Mouse (Mus musculus) skeletal muscle tissue, postnatal 0 days (tissue): ENCODE results near the gene Olfr1033. TPM values are rescaled to one million over a fixed set of nuclear protein-coding genes. Genes with fewer than 3 reads are reported as not detected.

Source experiments
- polyA plus RNA-seq: library from polyadenylated mRNA; unstranded; fragments of >200 nt; fragmentation: Nextera tagmentation; extraction: Ambion mirVana; gene quantifications from 2 replicates; pipeline ENCODE4 v1.2.1, GENCODE M21; 2015

Olfr1033 gene
- polyA plus RNA-seq = 0.53 and 2.5 TPM in 2 replicates

DNA sequence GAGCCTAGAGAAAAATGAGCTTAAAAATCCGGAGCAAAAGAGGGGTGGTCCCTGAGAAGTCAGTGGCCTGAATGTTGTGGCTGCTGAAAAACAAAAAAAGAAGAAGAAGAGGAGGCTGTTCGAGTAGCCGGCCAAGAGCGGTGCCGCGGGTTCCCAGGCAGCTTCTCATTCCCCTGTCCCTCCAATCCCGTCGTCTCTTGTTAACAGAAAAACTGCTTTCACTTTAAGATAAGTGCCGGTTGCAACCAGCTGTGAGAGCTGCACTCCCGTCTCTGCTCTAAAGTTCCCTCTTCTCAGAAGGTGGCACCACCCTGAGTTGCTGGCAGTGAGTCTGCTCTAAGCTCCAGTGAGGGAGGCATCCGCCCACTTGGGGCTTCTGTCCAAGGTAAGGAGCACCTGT, at the start of gene Olfr1033:
Gene Olfr1033, plus strand, starts transcription at position 228 of the 400 bp plus-strand sequence.

DNA sequence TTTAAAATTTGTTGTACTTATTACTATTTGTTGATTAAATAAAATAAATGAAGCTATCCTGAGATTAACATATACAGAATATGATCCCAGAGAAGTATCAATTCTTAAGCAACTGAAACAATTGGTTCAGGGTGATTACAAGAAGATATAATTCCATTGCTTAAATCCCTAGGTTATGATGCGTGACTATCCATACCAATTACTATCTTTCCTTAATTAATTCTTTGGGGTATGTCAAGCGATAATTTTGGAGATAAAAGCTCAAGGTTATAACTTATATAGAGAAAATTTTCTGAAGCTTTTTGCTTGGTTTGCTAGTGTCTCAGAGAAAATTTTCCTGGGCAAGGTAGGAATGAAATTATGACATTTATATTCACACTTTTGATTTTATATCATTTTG, 46.8 kb upstream of the Olfr1033 start, which contains the start of gene Olfr1029:
Gene Olfr1029, plus strand, starts transcription at position 301 of the 400 bp plus-strand sequence.

DNA sequence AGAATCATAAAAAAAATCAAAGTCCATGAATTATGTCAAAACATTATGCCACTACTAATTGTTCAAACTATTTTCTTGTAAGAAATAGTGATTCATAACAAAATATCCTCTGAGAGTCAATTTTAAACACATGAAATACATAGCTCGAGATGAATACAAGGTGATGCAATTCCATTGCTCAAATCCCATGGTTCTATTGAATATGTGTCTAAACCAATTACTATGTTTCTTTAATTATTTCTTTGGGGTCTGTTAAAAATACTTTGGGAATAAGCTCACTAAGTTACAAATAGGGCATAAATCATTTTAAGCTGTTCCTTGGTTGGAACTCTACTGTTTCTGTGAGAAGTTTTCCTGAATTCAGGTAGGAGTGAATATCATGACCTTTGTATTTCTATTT, 41.5 kb upstream of the Olfr1033 start, which contains the start of gene Olfr1030:
Gene Olfr1030, plus strand, starts transcription at position 301 of the 400 bp plus-strand sequence.

DNA sequence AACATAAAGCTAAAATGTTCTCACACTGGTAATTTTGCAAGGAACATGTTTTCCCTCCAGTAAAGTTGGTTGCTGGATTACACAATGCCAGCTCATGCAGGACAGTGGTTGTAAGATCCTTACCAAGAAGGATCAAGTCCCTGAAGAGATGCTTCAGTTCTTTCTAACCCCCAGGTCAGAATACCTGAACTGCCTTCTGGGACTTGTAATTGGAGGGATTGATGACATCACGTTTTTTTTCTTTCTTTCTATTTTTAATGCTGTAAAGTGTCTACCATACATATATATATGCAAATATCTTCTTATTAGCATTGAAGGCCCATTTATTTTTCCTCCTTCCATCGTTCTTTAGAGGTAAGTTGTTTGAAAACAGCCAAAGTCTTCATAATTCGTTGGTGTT, 30.4 kb upstream of the Olfr1033 start, which contains the start of gene Olfr1031:
Gene Olfr1031, plus strand, starts transcription at position 301 of the 400 bp plus-strand sequence.

DNA sequence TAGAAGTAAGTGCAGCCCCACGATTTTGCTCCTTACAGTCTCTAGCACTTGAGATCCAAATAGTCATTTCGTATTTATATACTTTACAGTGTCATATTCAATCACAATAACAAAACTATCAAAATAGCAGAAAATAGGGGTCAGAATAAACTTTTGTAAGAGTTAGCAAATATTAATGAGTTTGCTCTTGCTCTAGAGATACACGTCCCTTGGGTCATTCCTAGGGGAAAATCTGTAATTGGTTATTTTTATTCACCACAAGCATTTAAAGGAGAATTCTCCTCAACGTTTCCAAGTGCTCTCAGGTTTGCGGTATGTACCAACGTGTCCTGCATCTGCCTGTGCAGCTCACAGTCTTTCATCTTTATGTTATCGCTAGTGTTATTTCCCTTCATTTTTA, 15.2 kb upstream of the Olfr1033 start, which contains the start of gene Olfr1032:
Gene Olfr1032, plus strand, starts transcription at position 301 of the 400 bp plus-strand sequence.

DNA sequence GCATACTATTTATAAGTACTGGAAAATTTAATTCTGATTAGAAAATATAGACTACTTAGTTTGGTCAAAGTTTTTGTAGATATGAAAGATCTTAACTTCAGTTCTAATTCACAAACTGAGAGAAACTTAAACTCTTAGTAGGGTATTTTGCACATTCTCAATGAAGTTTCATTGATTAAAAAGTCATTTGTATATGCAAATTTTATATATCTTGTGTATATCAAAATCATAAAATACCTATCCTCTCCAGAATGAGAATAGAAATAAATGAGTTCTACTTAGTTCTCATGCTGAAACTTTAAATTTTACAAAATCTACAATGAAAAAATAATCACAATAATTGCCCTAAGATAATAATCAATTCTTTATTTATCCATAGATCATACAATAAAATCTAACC, 25.1 kb downstream of the Olfr1033 start, which contains the start of gene Olfr1034:
Gene Olfr1034, plus strand, starts transcription at position 301 of the 400 bp plus-strand sequence.

DNA sequence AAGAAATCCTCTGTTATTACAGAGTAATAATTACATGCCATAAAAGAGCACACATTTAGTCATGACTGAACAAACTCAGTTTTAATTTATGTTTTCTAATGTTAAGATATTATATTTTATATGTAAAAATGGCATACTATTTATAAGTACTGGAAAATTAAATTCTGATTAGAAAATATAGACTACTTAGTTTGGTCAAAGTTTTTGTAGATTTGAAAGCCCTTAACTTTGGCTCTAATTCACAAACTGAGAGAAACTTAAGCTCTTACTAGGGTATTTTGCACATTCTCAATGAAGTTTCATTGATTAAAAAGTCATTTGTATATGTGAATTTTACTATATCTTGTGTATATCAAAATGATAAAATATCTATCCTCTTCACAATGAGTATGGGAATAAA, 53.3 kb downstream of the Olfr1033 start, which contains the start of gene Olfr1036:
Gene Olfr1036, plus strand, starts transcription at position 301 of the 400 bp plus-strand sequence.

DNA sequence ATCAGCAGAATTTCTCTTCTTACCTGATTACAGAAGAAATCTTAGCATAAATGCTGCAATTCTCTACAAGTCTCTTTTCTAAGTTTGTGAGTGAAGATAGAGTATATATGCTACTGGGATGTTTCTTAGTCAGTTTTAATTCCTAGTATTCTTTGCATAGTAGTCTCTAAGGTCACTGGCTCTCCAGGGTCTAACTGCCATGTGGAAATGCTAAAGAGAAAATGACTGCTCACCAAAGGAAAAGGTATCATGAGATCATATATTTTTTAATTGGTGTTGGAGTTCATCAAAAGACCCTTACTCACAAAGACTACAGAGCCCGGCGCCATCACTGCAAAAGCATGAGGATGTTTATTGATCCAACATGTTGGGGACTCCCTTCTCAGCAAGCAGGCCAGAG, 66.9 kb downstream of the Olfr1033 start, which contains the start of gene Olfr1037:
Gene Olfr1037, minus strand, starts transcription at position 101 of the 400 bp plus-strand sequence.

Other genes with a start within 250 kb of the Olfr1033 start
- gene Olfr1014, start 247.9 kb upstream of the Olfr1033 start, polyA plus RNA-seq = not detected in 2 replicates
- gene Olfr1015, start 238.6 kb upstream of the Olfr1033 start, polyA plus RNA-seq = not detected in 2 replicates
- gene Olfr1016, start 218.1 kb upstream of the Olfr1033 start, polyA plus RNA-seq = not detected in 2 replicates
- gene Olfr1018, start 202.2 kb upstream of the Olfr1033 start, polyA plus RNA-seq = not detected in 2 replicates
- gene Olfr1019, start 175.2 kb upstream of the Olfr1033 start, polyA plus RNA-seq = not detected in 2 replicates
- gene Olfr1020, start 173.6 kb upstream of the Olfr1033 start, polyA plus RNA-seq = not detected in 2 replicates
- gene Olfr1022, start 152.0 kb upstream of the Olfr1033 start, polyA plus RNA-seq = not detected in 2 replicates
- not detected in 2 replicates for gene Olfr1023, start 135.0 kb upstream of the Olfr1033 start, polyA plus RNA-seq
- gene Olfr1024, start 115.6 kb upstream of the Olfr1033 start, polyA plus RNA-seq = not detected in 2 replicates
- not detected in 2 replicates for gene Olfr1025-ps1, start 105.4 kb upstream of the Olfr1033 start, polyA plus RNA-seq
- gene Olfr1026, start 99.1 kb upstream of the Olfr1033 start, polyA plus RNA-seq = not detected in 2 replicates
- not detected in 2 replicates for gene Olfr1028, start 70.2 kb upstream of the Olfr1033 start, polyA plus RNA-seq
- gene Olfr1029, start 46.7 kb upstream of the Olfr1033 start, polyA plus RNA-seq = not detected in 2 replicates
- gene Olfr1030, start 41.4 kb upstream of the Olfr1033 start, polyA plus RNA-seq = not detected in 2 replicates
- not detected in 2 replicates for gene Olfr1031, start 30.3 kb upstream of the Olfr1033 start, polyA plus RNA-seq
- not detected in 2 replicates for gene Olfr1032, start 15.1 kb upstream of the Olfr1033 start, polyA plus RNA-seq
- gene Olfr1034, start 25.2 kb downstream of the Olfr1033 start, polyA plus RNA-seq = not detected in 2 replicates
- not detected in 2 replicates for gene Olfr1036, start 53.4 kb downstream of the Olfr1033 start, polyA plus RNA-seq
- not detected in 2 replicates for gene Olfr1037, start 66.8 kb downstream of the Olfr1033 start, polyA plus RNA-seq
- gene Olfr1039, start 115.3 kb downstream of the Olfr1033 start, polyA plus RNA-seq = not detected in 2 replicates
- gene Olfr1040, start 126.1 kb downstream of the Olfr1033 start, polyA plus RNA-seq = not detected in 2 replicates
- not detected in 2 replicates for gene Olfr1042, start 141.2 kb downstream of the Olfr1033 start, polyA plus RNA-seq
- gene Olfr1043, start 146.9 kb downstream of the Olfr1033 start, polyA plus RNA-seq = not detected in 2 replicates
- gene Olfr1044, start 157.2 kb downstream of the Olfr1033 start, polyA plus RNA-seq = not detected in 2 replicates
- gene Olfr52, start 165.1 kb downstream of the Olfr1033 start, polyA plus RNA-seq = not detected in 2 replicates
- gene Olfr1045, start 182.4 kb downstream of the Olfr1033 start, polyA plus RNA-seq = not detected in 2 replicates
- gene Olfr1046, start 198.7 kb downstream of the Olfr1033 start, polyA plus RNA-seq = not detected in 2 replicates
- gene Olfr1047, start 210.8 kb downstream of the Olfr1033 start, polyA plus RNA-seq = not detected in 2 replicates
- not detected in 2 replicates for gene Olfr1048, start 219.7 kb downstream of the Olfr1033 start, polyA plus RNA-seq
- gene Olfr1049, start 237.7 kb downstream of the Olfr1033 start, polyA plus RNA-seq = not detected in 2 replicates